Mouse (Mus musculus): ENCODE data around the gene Rufy3.

GRCm38 (mm10) chr5:88643491-88643890, 78.7 kb downstream of the Rufy3 start:
- TF ChIP-seq EP300 (IDR thresholded peaks at IDR 0.05; ENCODE audit: insufficient read depth, low read depth, low read length) = no peak
- TF ChIP-seq CTCF (IDR thresholded peaks at IDR 0.05) = no peak
- TF ChIP-seq POLR2A (IDR thresholded peaks at IDR 0.05; ENCODE audit: insufficient read depth, low read depth, low read length) = no peak
